Mouse (Mus musculus) effector memory CD4-positive, alpha-beta T cell, adult 7 months (primary cell): ENCODE measurements around the gene Prm2. TPM values are rescaled to one million over a fixed set of nuclear protein-coding genes. Genes with fewer than 3 reads are reported as not detected.

ENCODE experiments used
- polyA plus RNA-seq: library from polyadenylated mRNA; unstranded; fragments of 100-300 nt; shearing (Covaris generic); gene quantifications from one replicate; pipeline ENCODE4 v1.2.1, GENCODE M21; 2017

Gene Prm2
- not detected for polyA plus RNA-seq

DNA sequence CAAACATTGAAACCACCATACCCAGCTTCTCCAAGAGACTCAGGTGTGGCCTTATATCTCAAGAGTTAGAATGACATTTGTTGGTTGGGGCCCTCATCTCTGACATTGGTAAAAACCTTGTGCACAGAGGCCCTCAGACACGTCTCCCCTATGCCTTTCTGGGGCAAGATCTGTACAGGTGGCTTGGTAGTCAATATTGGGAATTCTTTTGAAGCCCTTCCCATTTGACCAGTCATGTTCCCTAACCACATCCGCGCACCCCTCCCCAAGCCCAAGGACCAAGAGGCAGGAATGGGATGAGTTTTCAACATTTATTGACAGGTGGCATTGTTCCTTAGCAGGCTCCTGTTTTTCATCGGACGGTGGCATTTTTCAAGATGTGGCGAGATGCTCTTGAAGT is at the start of gene Prm2:
Prm2 (minus strand) TSS at position 101 of the 400 bp plus-strand sequence.

DNA sequence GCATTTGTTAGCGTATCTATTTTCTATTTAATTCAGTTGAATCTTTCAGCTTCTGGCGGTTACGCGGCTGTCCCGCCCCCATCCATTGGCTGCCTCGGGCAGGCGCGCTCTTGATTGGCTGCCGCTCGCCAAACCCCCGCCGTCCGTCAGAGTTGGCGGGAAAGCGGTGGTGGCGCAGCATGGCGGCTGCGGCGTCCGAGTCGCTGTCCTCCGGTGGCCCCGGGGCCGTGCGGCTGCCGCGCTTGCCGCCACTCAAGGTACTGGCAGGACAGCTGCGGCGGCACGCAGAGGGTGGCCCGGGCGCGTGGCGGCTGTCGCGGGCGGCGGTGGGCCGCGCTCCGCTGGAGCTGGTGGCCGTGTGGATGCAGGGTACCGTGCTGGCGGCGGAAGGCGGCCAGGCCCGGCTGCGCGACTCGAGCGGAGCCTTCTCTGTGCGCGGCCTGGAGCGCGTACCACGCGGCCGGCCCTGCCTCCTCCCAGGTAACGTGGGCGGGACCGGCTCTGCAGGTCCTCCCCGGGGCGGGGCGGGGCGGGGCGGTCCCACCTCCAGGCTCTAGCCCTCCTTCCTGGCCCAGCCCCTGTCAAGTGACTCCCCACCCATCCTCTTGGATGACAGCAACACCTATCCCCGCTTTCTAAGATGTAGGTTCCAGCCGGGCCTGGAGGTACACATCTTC is 39.1 kb upstream of the Prm2 start, which contains the start of gene Rmi2:
Rmi2 (plus strand) TSS at position 149 of the 677 bp plus-strand sequence.

DNA sequence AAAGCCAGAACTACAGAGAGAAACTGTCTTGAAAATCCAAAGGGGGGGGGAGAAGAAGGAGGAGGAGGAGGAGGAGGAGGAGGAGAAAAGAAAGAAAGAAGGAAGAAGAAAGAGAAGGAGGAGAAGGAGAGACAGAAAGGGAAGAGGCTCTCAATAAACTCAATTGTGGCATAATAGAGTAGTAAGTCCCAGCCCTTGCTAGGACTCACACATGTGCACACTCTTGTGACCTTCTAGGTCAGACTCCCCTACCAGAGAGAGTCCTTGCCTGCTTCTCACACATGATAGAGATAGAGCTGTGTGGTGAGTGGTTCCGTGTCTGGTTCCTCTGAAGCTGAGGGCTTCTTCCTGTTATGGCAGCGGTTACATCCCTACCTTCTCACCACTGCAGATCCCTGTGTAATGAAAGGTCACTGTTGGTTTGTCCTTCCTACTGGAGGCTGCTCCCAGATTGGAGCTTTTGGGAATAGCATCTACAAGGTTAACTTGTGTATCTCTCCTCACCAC is 17.0 kb upstream of the Prm2 start, which contains the start of gene Gm11172:
Gm11172 (plus strand) TSS at position 51 of the 507 bp plus-strand sequence.

DNA sequence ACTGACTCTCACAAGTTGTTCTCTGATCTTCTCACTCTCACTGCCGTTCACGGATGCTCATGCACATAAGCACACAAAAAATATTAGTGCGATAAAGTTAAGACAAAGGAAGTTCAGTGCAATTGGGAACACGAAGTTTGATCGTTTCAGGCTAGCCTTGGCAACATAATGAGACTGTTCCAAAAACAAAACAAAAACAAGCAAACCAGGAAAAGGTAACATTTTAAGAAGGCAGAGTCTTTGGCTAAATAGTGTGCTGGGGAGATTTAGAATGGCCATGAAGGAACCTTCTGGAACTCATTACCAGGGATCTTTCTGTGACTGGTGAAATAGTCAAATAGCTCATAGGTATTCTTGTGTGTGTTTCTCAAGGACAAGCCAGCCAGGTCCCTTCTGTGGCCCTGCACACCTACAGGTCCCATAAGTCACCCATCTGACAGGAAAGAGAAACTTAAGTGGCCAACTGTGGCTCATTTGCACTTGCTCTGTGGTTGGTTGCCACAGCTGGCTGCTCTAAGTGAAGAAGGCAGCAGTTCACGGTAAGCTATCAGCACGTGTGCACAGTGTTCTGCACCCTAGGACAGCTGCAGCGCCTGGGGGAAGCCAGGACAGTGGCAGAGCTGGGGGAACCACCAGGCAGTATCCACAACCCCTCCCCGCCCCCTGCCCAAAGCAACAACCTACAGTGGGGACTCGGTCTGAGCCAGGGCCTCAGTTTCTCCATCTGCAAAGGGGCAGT is 10.0 kb upstream of the Prm2 start, which contains the start of gene Prm1:
Prm1 (minus strand) TSS at position 51 of the 739 bp plus-strand sequence.

DNA sequence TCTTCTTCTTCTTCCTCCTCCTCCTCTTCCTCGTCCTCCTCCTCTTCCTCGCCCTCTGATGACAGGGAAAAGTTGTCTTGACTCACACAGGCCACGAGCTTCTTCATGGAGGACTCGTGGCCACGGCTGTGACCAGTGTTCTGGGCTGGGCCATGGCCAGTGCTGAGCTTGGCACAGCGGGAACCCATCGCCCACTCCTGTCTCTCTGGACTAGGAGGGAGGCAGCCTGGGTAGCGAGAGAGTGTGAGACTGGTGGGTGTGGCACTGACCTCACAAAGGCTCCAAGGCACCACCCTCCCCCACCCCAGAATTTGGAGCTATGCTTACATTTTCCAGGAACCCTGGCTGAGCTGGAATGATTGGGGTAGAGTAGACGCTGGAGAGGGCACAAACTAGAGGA is 5.2 kb downstream of the Prm2 start, which contains the start of gene Prm3:
Prm3 (minus strand) TSS at position 213 of the 400 bp plus-strand sequence.

DNA sequence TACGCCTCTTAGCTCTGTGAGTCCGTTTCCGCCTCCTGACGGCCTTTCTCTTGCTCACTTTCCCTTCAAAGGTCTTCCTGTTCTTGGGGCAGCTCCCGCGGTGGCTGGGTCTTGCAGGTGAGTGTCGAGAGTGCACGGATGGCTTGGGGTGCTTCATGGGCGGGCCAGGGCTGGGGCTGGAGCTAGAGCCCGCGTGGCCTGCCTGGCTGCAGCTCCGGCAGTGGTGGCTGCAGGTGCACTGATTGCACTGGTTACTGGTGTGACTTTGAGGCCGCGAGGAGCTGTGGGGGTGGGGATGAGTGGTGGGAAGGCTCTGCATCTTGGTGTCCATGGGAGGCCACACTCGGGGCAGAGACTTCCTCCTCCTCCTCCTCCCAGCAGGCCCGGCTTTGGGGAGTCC is 7.7 kb downstream of the Prm2 start, which contains the start of gene Tnp2:
Tnp2 (minus strand) TSS at position 390 of the 400 bp plus-strand sequence.

DNA sequence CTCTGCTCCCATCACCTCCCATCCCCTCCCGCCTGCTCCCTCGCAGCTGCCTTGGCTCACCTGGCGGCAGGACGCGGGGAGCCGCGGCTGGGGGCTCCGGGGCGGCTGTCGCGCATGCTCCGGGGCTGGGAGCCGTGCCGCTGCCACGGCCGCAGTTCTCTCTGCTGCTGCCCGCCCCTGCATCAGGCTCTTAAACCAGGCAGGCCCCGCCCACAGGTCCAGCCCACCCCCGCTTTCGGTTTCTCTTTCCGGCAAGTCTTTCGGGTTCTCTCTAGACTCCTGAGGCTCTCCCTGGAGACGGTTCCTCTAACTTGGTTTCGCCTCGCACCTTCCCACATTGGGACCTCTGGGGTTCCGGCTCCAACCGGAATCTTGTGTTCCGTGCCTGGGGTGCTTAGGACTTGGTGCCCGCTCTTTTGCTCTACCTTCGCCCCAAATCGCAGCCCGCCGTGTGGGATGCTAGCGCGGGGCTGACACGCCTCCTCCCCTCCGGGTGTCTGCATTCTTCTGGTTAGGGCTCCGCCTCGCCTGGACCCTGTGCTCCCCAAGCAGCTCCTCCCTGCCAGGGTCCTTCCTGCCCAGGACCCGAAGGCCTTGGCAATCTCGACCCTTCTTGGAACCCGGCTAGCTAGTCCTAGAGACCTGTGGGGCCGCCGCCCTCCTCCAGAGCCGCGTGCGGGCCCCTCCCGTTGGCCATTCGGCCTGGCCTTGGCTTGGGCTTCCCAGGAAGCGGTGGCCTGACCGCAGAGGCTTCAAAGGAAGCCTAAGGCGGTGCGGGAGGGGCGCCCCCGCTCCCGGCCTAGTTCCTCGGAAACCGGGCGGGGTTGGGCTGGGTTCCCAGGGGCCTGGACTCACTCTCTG is 10.3 kb downstream of the Prm2 start, which contains the start of gene Socs1:
Socs1 (minus strand) TSS at position 166 of the 861 bp plus-strand sequence.

Other genes with a start within 250 kb of the Prm2 start
- 47.4 TPM for gene Socs1, start 10.6 kb downstream of the Prm2 start, polyA plus RNA-seq
- gene Tnp2, start 7.5 kb downstream of the Prm2 start, polyA plus RNA-seq = 0.98 TPM
- not detected for gene Prm3, start 5.2 kb downstream of the Prm2 start, polyA plus RNA-seq
- not detected for gene Prm1, start 9.7 kb upstream of the Prm2 start, polyA plus RNA-seq
- gene Gm11172, start 16.8 kb upstream of the Prm2 start, polyA plus RNA-seq = not detected
- 2.1 TPM for gene Rmi2, start 38.9 kb upstream of the Prm2 start, polyA plus RNA-seq